Mouse (Mus musculus) embryonic fibroblast, embryonic 13.5 days (primary cell): ENCODE measurements at regions not wholly inside any gene's neighbourhood (a gene's known extent, or its start where the extent isn't known, plus 50 kb on each side); places are given as distances from the start of the nearest gene placed in this dataset.

Source experiments
- H3K27ac ChIP-seq: 2 replicates; pipeline ENCODE4 v1.5.1; 2012; ENCODE audit warnings: low read length, control low read depth, inconsistent platforms; ENCODE audit not compliant: insufficient read depth
- H3K4me1 ChIP-seq: 2 replicates; pipeline ENCODE4 v1.6.1; 2011; ENCODE audit warnings: low read length; ENCODE audit not compliant: control insufficient read depth, insufficient read depth
- H3K4me3 ChIP-seq: 2 replicates; pipeline ENCODE4 v1.5.1; 2011; ENCODE audit warnings: mild to moderate bottlenecking, control low read depth, low read length; ENCODE audit not compliant: insufficient read depth
- CTCF ChIP-seq: IDR thresholded peaks from 2 replicates; pipeline ENCODE4 v1.5.1; 2011; ENCODE audit warnings: mild to moderate bottlenecking, control low read depth, low read length, moderate library complexity, borderline replicate concordance; ENCODE audit not compliant: insufficient read depth
- POLR2A ChIP-seq: IDR thresholded peaks from 2 replicates; pipeline ENCODE4 v1.6.1; 2011; ENCODE audit warnings: low read depth, mild to moderate bottlenecking, control low read depth, low read length, moderate library complexity

- Histone ChIP-seq H3K4me1 (no peaks in the 10 kb centered on the region), H3K4me3 (no peak overlapping the region), H3K27ac (no peak overlapping the region)
- no peak for TF ChIP-seq CTCF
- no peak for TF ChIP-seq POLR2A
Observed at GRCm38 (mm10) chr19:53476768-53477547, 52.0 kb upstream of the Dusp5 start.

GRCm38 (mm10) chr19:53469256-53469655 is 59.7 kb upstream of the Dusp5 start:
- Histone ChIP-seq H3K4me1 (no peaks in the 10 kb centered on the region), H3K27ac (no peak overlapping the region)
- TF ChIP-seq POLR2A (no peak), CTCF (no peak)

GRCm38 (mm10) chr19:53464681-53465080 is 64.2 kb upstream of the Dusp5 start:
- TF ChIP-seq CTCF (no peak), POLR2A (no peak)
- Histone ChIP-seq H3K27ac (no peak overlapping the region), H3K4me3 (no peak overlapping the region), H3K4me1 (peaks cover 5% of the 10 kb centered on the region)

More at GRCm38 (mm10) chr19:53469256-53469655, 59.7 kb upstream of the Dusp5 start:
- no peak overlapping the region for H3K4me3 ChIP-seq

GRCm38 (mm10) chr19:53464135-53464534 is 64.8 kb upstream of the Dusp5 start:
- no peak overlapping the region for H3K4me3 ChIP-seq
- peaks cover 5% of the 10 kb centered on the region for H3K4me1 ChIP-seq
- no peak for TF ChIP-seq CTCF
- no peak for TF ChIP-seq POLR2A
- H3K27ac ChIP-seq = no peak overlapping the region

- Histone ChIP-seq H3K4me3 (no peak overlapping the region), H3K27ac (peak overlapping the region; percentile 27; the same call in 1 of the 2 replicates), H3K4me1 (peaks cover 8% of the 10 kb centered on the region)
- TF ChIP-seq POLR2A (no peak), CTCF (no peak)
Observed at GRCm38 (mm10) chr19:53461025-53462015, 67.6 kb upstream of the Dusp5 start.

DNA sequence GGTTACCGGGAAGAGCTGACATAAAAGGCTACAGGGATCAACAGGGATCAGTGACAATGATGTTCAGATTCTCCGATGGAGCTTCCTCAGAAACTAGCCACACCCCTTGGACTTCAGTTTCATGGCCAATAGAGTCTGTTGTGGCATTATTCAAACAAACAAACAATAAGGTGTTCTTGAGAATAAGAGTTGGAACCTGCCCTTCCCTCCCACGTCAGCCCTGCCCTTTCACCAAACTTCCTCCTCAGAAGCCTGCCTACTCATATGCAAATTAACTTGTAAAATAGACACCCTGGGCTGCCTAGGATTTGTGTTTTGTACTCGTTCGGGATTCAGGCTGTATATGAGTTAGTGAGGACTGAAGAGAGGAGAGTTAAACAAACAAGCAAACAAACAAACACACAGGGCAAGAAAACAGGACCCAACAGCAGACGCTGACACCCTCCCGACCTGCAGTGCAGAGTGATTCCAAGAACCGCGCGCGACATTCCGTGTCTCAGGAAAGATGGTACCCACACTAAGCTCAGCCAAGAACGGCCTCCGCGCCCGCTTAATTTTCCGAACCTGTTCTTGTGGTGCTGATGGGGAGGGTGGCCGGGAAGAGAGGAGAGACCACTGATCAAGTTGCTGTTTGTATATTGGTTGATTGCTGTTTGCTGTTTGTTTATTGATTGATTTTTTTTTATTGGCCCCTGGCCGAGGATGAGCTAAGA is 68.4 kb upstream of the Dusp5 start:
- TF ChIP-seq POLR2A (no peak), CTCF (no peak)
- Histone ChIP-seq H3K4me3 (no peak overlapping the region), H3K27ac (no peak overlapping the region), H3K4me1 (peaks cover 8% of the 10 kb centered on the region)

- Histone ChIP-seq H3K4me3 (no peak overlapping the region), H3K4me1 (peaks cover 8% of the 10 kb centered on the region), H3K27ac (no peak overlapping the region)
Observed at GRCm38 (mm10) chr19:53459407-53459788, 69.0 kb upstream of the Smndc1 start.

GRCm38 (mm10) chr19:53458770-53459406 is 68.5 kb upstream of the Smndc1 start:
- Histone ChIP-seq H3K4me3 (no peak overlapping the region), H3K27ac (no peak overlapping the region), H3K4me1 (peaks cover 8% of the 10 kb centered on the region)
- TF ChIP-seq POLR2A (no peak), CTCF (no peak)

More at GRCm38 (mm10) chr19:53459407-53459788, 69.0 kb upstream of the Smndc1 start:
- TF ChIP-seq POLR2A = no peak
- TF ChIP-seq CTCF = no peak

- TF ChIP-seq CTCF (no peak), POLR2A (no peak)
- H3K27ac ChIP-seq = no peak overlapping the region
- no peak overlapping the region for H3K4me3 ChIP-seq
- H3K4me1 ChIP-seq = peaks cover 14% of the 10 kb centered on the region
Observed at GRCm38 (mm10) chr19:53456681-53457080, 66.3 kb upstream of the Smndc1 start.
